In genomic region chr7:120201771-120202170, GRCm38 (mm10) we compare ENCODE assay signal across 9 mouse cellular contexts. TPM values are rescaled to one million over a fixed set of nuclear protein-coding genes. Genes with fewer than 3 reads are reported as not detected.
DNase-seq lines count a peak whose midpoint lies in the region; ATAC-seq lines count a peak whose summit lies in the region.
"Had no signal": no experiment of that assay in that cellular context is flagged by ENCODE, and none has a peak within 500 bp of the region (broad histone marks: within the 10 kb centered on the region; RNA-seq: fewer than 3 reads in every experiment).

Crym (minus strand) TSS chr7:120202111.

- H3K27me3 ChIP-seq in heart, embryonic 16.5 days (ENCODE audit: control insufficient read depth, insufficient read depth, low read length): peaks cover 27% of the 10 kb centered on the region
- peaks cover 43% of the 10 kb centered on the region for H3K27me3 ChIP-seq in embryonic facial prominence, embryonic 10.5 days (replicated peaks; ENCODE audit: low read depth, poor library complexity, severe bottlenecking)
- 0 out of 2 replicates have a peak, but pooled peaks cover 3% of the 10 kb centered on the region for H3K27me3 ChIP-seq in kidney, embryonic 16.5 days (ENCODE audit: insufficient read depth, low read length)
- peaks cover 6% of the 10 kb centered on the region for H3K27me3 ChIP-seq in liver, embryonic 16.5 days (ENCODE audit: control insufficient read depth, insufficient read depth, low read depth, low read length)
- peaks cover 19% of the 10 kb centered on the region for H3K27me3 ChIP-seq in stomach, embryonic 15.5 days (replicated peaks)
- H3K27me3 ChIP-seq: Patski had no signal

- H3K4me1 ChIP-seq in heart, embryonic 16.5 days (ENCODE audit: control insufficient read depth, insufficient read depth, low read length): 0 out of 2 replicates have a peak, but pooled peaks cover 3% of the 10 kb centered on the region
- H3K4me1 ChIP-seq in embryonic facial prominence, embryonic 10.5 days: peaks cover 32% of the 10 kb centered on the region
- H3K4me1 ChIP-seq in kidney, embryonic 16.5 days (ENCODE audit: insufficient read depth, low read length): peaks cover 5% of the 10 kb centered on the region
- H3K4me1 ChIP-seq in liver, embryonic 16.5 days (ENCODE audit: control insufficient read depth, low read depth, low read length): no peaks in the 10 kb centered on the region
- peaks cover 8% of the 10 kb centered on the region; the same call in 1 of the 2 replicates for H3K4me1 ChIP-seq in stomach, embryonic 15.5 days

- WGBS in heart, embryonic 16.5 days: 3% methylated on average over 26 of the region's 26 CpGs
- 3% methylated on average over 26 of the region's 26 CpGs for WGBS in embryonic facial prominence, embryonic 10.5 days
- WGBS in kidney, embryonic 16.5 days: 2% methylated on average over 25 of the region's 26 CpGs
- 6% methylated on average over 26 of the region's 26 CpGs for WGBS in liver, embryonic 16.5 days (ENCODE audit: insufficient replicate concordance)
- WGBS in stomach, embryonic 15.5 days: 4% methylated on average over 26 of the region's 26 CpGs

- H3K4me3 ChIP-seq in heart, embryonic 16.5 days (ENCODE audit: low read length): peak within 1 kb of the TSS; percentile 22
- peak within 1 kb of the TSS; percentile 60 for H3K4me3 ChIP-seq in embryonic facial prominence, embryonic 10.5 days
- peak within 1 kb of the TSS; percentile 46 for H3K4me3 ChIP-seq in kidney, embryonic 16.5 days (ENCODE audit: low read length)
- no peak within 1 kb of the TSS for H3K4me3 ChIP-seq in liver, embryonic 16.5 days (ENCODE audit: low read depth, low read length)
- peak within 1 kb of the TSS; percentile 24 for H3K4me3 ChIP-seq in stomach, embryonic 15.5 days (replicated peaks)

- no peak for ATAC-seq in heart, embryonic 16.5 days (replicated peaks; ENCODE audit: extremely low read depth, insufficient read depth, low FRiP score)
- peak; percentile 41 for ATAC-seq in kidney, embryonic 16.5 days (ENCODE audit: low FRiP score, low TSS enrichment)
- no peak for ATAC-seq in liver, embryonic 16.5 days (ENCODE audit: low read depth)
- ATAC-seq in stomach, embryonic 15.5 days (ENCODE audit: insufficient read depth, low FRiP score, low read depth): no peak
- ATAC-seq: Patski had no signal

- no peaks in the 10 kb centered on the region for H3K9me3 ChIP-seq in heart, embryonic 16.5 days (replicated peaks; ENCODE audit: control insufficient read depth, low read length)
- no peaks in the 10 kb centered on the region for H3K9me3 ChIP-seq in embryonic facial prominence, embryonic 10.5 days
- H3K9me3 ChIP-seq in kidney, embryonic 16.5 days (ENCODE audit: low read length): no peaks in the 10 kb centered on the region
- no peaks in the 10 kb centered on the region for H3K9me3 ChIP-seq in liver, embryonic 16.5 days (replicated peaks; ENCODE audit: control insufficient read depth, low read length)
- H3K9me3 ChIP-seq in stomach, embryonic 15.5 days: no peaks in the 10 kb centered on the region

- no peaks in the 10 kb centered on the region for H3K36me3 ChIP-seq in heart, embryonic 16.5 days (ENCODE audit: control insufficient read depth, insufficient read depth)
- peaks cover 11% of the 10 kb centered on the region for H3K36me3 ChIP-seq in embryonic facial prominence, embryonic 10.5 days (replicated peaks)
- no peaks in the 10 kb centered on the region for H3K36me3 ChIP-seq in kidney, embryonic 16.5 days (ENCODE audit: insufficient read depth, low read length)
- no peaks in the 10 kb centered on the region for H3K36me3 ChIP-seq in liver, embryonic 16.5 days (ENCODE audit: control insufficient read depth, insufficient read depth)
- H3K36me3 ChIP-seq in stomach, embryonic 15.5 days: no peaks in the 10 kb centered on the region

- peak within 1 kb of the TSS; percentile 53 for H3K4me2 ChIP-seq in heart, embryonic 16.5 days (ENCODE audit: low read depth, low read length)
- H3K4me2 ChIP-seq in kidney, embryonic 16.5 days (replicated peaks; ENCODE audit: low read depth, low read length): peak within 1 kb of the TSS; percentile 64
- peak within 1 kb of the TSS; percentile 42 for H3K4me2 ChIP-seq in liver, embryonic 16.5 days (ENCODE audit: low read depth, low read length)
- H3K4me2 ChIP-seq in stomach, embryonic 15.5 days: peak within 1 kb of the TSS; percentile 53

- intact Hi-C loops in gastrocnemius, postnatal 14 days (cut with DNase I; ENCODE audit: low total_unique reads): no loop called here

- no peak within 1 kb of the TSS for H3K9ac ChIP-seq in heart, embryonic 16.5 days (ENCODE audit: low read length)
- peak within 1 kb of the TSS; percentile 54 for H3K9ac ChIP-seq in kidney, embryonic 16.5 days (replicated peaks; ENCODE audit: low read length)
- H3K9ac ChIP-seq in liver, embryonic 16.5 days (ENCODE audit: low read depth, low read length): no peak within 1 kb of the TSS
- H3K9ac ChIP-seq in stomach, embryonic 15.5 days: no peak within 1 kb of the TSS; the same call in 1 of the 2 replicates

- no peak within 1 kb of the TSS for H3K27ac ChIP-seq in heart, embryonic 16.5 days (ENCODE audit: low read length)
- H3K27ac ChIP-seq in embryonic facial prominence, embryonic 10.5 days (replicated peaks): peak within 1 kb of the TSS; percentile 83
- 0 out of 2 replicates have a peak within 1 kb of the TSS, but pooled peaks have one; percentile 15 for H3K27ac ChIP-seq in kidney, embryonic 16.5 days (ENCODE audit: low read length)
- no peak within 1 kb of the TSS for H3K27ac ChIP-seq in liver, embryonic 16.5 days (ENCODE audit: low read length)
- H3K27ac ChIP-seq in stomach, embryonic 15.5 days: no peak within 1 kb of the TSS

- no peak for DNase-seq in heart, adult 9 months (ENCODE audit: low spot score in 2 of 2)
- DNase-seq in embryonic facial prominence, embryonic 10.5 days (ENCODE audit: low spot score): peak; percentile 64
- no peak for DNase-seq in adrenal gland, adult 2 months
- no peak for DNase-seq in gastrocnemius, postnatal 14 days

RNA-seq across cellular contexts. Expression of gene Crym, which starts in this region (rescaled TPM):
- polyA plus RNA-seq in heart, embryonic 16.5 days (2015; fragmentation: Nextera tagmentation; extraction: Ambion mirVana): 1.1 and 2.0 TPM in 2 replicates
- 149 and 175 TPM in 2 replicates for polyA plus RNA-seq in embryonic facial prominence, embryonic 10.5 days (2016; fragmentation: Nextera tagmentation; extraction: Ambion mirVana)
- 71.3 and 77.0 TPM in 2 replicates for polyA plus RNA-seq in kidney, embryonic 16.5 days (2015; fragmentation: Nextera tagmentation; extraction: Ambion mirVana)
- 0.48 and 0.55 TPM in 2 replicates for polyA plus RNA-seq in liver, embryonic 16.5 days (2015; fragmentation: Nextera tagmentation; extraction: Ambion mirVana)
- polyA plus RNA-seq in stomach, embryonic 15.5 days (2015; fragmentation: Nextera tagmentation; extraction: Ambion mirVana): 5.2 and 6.7 TPM in 2 replicates
- 10 to 100 TPM in 1 of 2 experiments, under 1 TPM in 1; 0.81 to 11.0 TPM for total RNA-seq in adrenal gland, adult 2 months (2021)
- polyA plus RNA-seq in adrenal gland, adult 2 months (2012; rRNA removed): 0.71 and 6.7 TPM in 2 replicates
- 1 to 10 TPM; 8.5 to 9.5 TPM for total RNA-seq in gastrocnemius, postnatal 14 days (2021)
- polyA plus RNA-seq: Patski had no signal

Comparison
In these comparisons a context has a peak if more than half of its experiments do, and no peak if none do; other contexts are left out.
1. H3K27ac ChIP-seq: peak in embryonic facial prominence, embryonic 10.5 days (single experiment) and kidney, embryonic 16.5 days (single experiment); none in heart, embryonic 16.5 days (single experiment), liver, embryonic 16.5 days (single experiment) and stomach, embryonic 15.5 days (single experiment).
2. Peak in every context shown above with its lines, with median percentiles within 50 percentile points of each other: H3K4me2 ChIP-seq.